Comparison of ENCODE assay signal across 12 mouse cellular contexts in genomic region chr12:102061657-102062614, GRCm38 (mm10).
DNase-seq lines count a peak whose midpoint lies in the region; ATAC-seq and TF ChIP-seq lines count a peak whose summit lies in the region.
"Had no signal": no experiment of that assay in that cellular context is flagged by ENCODE, and none has a peak within 500 bp of the region (broad histone marks: within the 10 kb centered on the region; RNA-seq: fewer than 3 reads in every experiment).

No protein-coding gene starts in this region.

- no peak for ATAC-seq in embryonic facial prominence, embryonic 11.5 days (replicated peaks; ENCODE audit: insufficient number of reproducible peaks, low FRiP score, low TSS enrichment, low read depth)
- peak; percentile 72; the same call in 1 of the 2 replicates for ATAC-seq in kidney, postnatal 0 days (replicated peaks; ENCODE audit: low FRiP score, low read depth)
- ATAC-seq: CD4-positive, CD25-positive, alpha-beta regulatory T cell, adult 4 months; forebrain, embryonic 16.5 days; Patski had no signal

- H3K4me1 ChIP-seq in embryonic facial prominence, embryonic 11.5 days (ENCODE audit: control insufficient read depth, insufficient read depth, low read length) = no peaks in the 10 kb centered on the region
- H3K4me1 ChIP-seq in heart, embryonic 10.5 days = peaks cover 30% of the 10 kb centered on the region
- H3K4me1 ChIP-seq in kidney, postnatal 0 days (replicated peaks; ENCODE audit: insufficient read depth, low read length) = no peaks in the 10 kb centered on the region

- no peak for TF ChIP-seq CTCF in kidney, postnatal 0 days (IDR thresholded peaks at IDR 0.05; ENCODE audit: low read depth)

- peak; percentile 21 for DNase-seq in kidney, adult 9 months
- DNase-seq in kidney, adult 8-10 months = no peak
- DNase-seq in embryonic facial prominence, embryonic 11.5 days (ENCODE audit: low spot score) = peak; percentile 27
- no peak for DNase-seq in heart, embryonic 10.5 days (ENCODE audit: low spot score)
- DNase-seq in kidney, postnatal 0 days (ENCODE audit: low spot score) = peak; percentile 64
- no peak for DNase-seq in adrenal gland, adult 2 months
- no peak for DNase-seq in left cerebral cortex, adult 18-20 months (ENCODE audit: low spot score in 2 of 2)
- DNase-seq: adrenal gland, postnatal 10 days; cerebellum, adult 11 months had no signal

- no peaks in the 10 kb centered on the region for H3K27me3 ChIP-seq in embryonic facial prominence, embryonic 11.5 days (ENCODE audit: control insufficient read depth, insufficient read depth, low read length)
- no peaks in the 10 kb centered on the region for H3K27me3 ChIP-seq in heart, embryonic 10.5 days (ENCODE audit: insufficient read depth, poor library complexity, severe bottlenecking)
- H3K27me3 ChIP-seq in kidney, postnatal 0 days (ENCODE audit: insufficient read depth, low read length) = no peaks in the 10 kb centered on the region

- H3K36me3 ChIP-seq in embryonic facial prominence, embryonic 11.5 days (replicated peaks; ENCODE audit: control insufficient read depth, insufficient read depth, low read depth, low read length) = no peaks in the 10 kb centered on the region
- no peaks in the 10 kb centered on the region for H3K36me3 ChIP-seq in heart, embryonic 10.5 days
- H3K36me3 ChIP-seq in kidney, postnatal 0 days (ENCODE audit: insufficient read depth, low read length) = no peaks in the 10 kb centered on the region

- no peak overlapping the region for H3K4me3 ChIP-seq in embryonic facial prominence, embryonic 11.5 days (ENCODE audit: low read depth, low read length)
- no peak overlapping the region; the same call in 1 of the 2 replicates for H3K4me3 ChIP-seq in heart, embryonic 10.5 days
- H3K4me3 ChIP-seq in kidney, postnatal 0 days (replicated peaks; ENCODE audit: low read depth, low read length) = no peak overlapping the region

- H3K9me3 ChIP-seq in embryonic facial prominence, embryonic 11.5 days (replicated peaks; ENCODE audit: control insufficient read depth, low read length) = no peaks in the 10 kb centered on the region
- H3K9me3 ChIP-seq in heart, embryonic 10.5 days = no peaks in the 10 kb centered on the region
- H3K9me3 ChIP-seq in kidney, postnatal 0 days (replicated peaks; ENCODE audit: low read length) = no peaks in the 10 kb centered on the region

- H3K9ac ChIP-seq in embryonic facial prominence, embryonic 11.5 days (replicated peaks; ENCODE audit: low read length) = no peak overlapping the region
- no peak overlapping the region for H3K9ac ChIP-seq in kidney, postnatal 0 days (ENCODE audit: low read depth, low read length)

- WGBS in embryonic facial prominence, embryonic 11.5 days = 59% methylated on average over 7 of the region's 7 CpGs
- WGBS in heart, embryonic 10.5 days = 37% methylated on average over 7 of the region's 7 CpGs
- WGBS in kidney, postnatal 0 days = 35% methylated on average over 7 of the region's 7 CpGs

- no peak overlapping the region for H3K4me2 ChIP-seq in embryonic facial prominence, embryonic 11.5 days (ENCODE audit: low read depth, low read length)
- no peak overlapping the region for H3K4me2 ChIP-seq in kidney, postnatal 0 days (ENCODE audit: low read length)

- no peak overlapping the region for H3K27ac ChIP-seq in embryonic facial prominence, embryonic 11.5 days (replicated peaks; ENCODE audit: low read depth, low read length)
- peak overlapping the region; percentile 56; the same call in 1 of the 2 replicates for H3K27ac ChIP-seq in heart, embryonic 10.5 days
- no peak overlapping the region for H3K27ac ChIP-seq in kidney, postnatal 0 days

Comparison
In these comparisons a context has a peak if more than half of its experiments do, and no peak if none do; other contexts are left out.
1. DNase-seq: peak in kidney, adult 9 months (single experiment), embryonic facial prominence, embryonic 11.5 days (single experiment) and kidney, postnatal 0 days (single experiment); none in kidney, adult 8-10 months (0 of 2), heart, embryonic 10.5 days (single experiment), adrenal gland, adult 2 months (single experiment) and left cerebral cortex, adult 18-20 months (0 of 2).